Mouse (Mus musculus) liver, embryonic 16.5 days (tissue): ENCODE data around the gene Med16. TPM values are rescaled to one million over a fixed set of nuclear protein-coding genes. Genes with fewer than 3 reads are reported as not detected.
A peak's percentile ranks its signal among the peaks of the same experiment; 100 is the strongest.

Experiments
- ATAC-seq: fragments of 200-750 bp; cut with Nextera tagmentation; 2 replicates; pipeline ENCODE4 v1.8.0; 2017; ENCODE audit warnings: low read depth, mild to moderate bottlenecking, moderate number of reproducible peaks, moderate library complexity
- H3K27ac ChIP-seq: fragments of 300-500 bp; sonication (generic); 2 replicates; pipeline ENCODE4 v1.5.1; 2014; ENCODE audit warnings: mild to moderate bottlenecking, low read length
- H3K27me3 ChIP-seq: fragments of 300-500 bp; sonication (generic); 2 replicates; pipeline ENCODE4 v1.6.1; 2014; ENCODE audit warnings: low read depth, low read length, mixed read lengths; ENCODE audit not compliant: control insufficient read depth, insufficient read depth
- H3K36me3 ChIP-seq: fragments of 300-500 bp; sonication (generic); 2 replicates; pipeline ENCODE4 v1.6.1; 2014; ENCODE audit warnings: mild to moderate bottlenecking; ENCODE audit not compliant: control insufficient read depth, insufficient read depth
- H3K4me1 ChIP-seq: fragments of 300-500 bp; sonication (generic); 2 replicates; pipeline ENCODE4 v1.6.1; 2014; ENCODE audit warnings: low read depth, low read length, mixed read lengths; ENCODE audit not compliant: control insufficient read depth
- H3K4me2 ChIP-seq: fragments of 300-500 bp; sonication (generic); 2 replicates; pipeline ENCODE4 v1.6.1; 2014; ENCODE audit warnings: low read depth, low read length, mixed read lengths
- H3K4me3 ChIP-seq: fragments of 300-500 bp; sonication (generic); 2 replicates; pipeline ENCODE4 v1.5.1; 2014; ENCODE audit warnings: low read depth, mild to moderate bottlenecking, low read length
- H3K9ac ChIP-seq: fragments of 300-500 bp; sonication (generic); 2 replicates; pipeline ENCODE4 v1.6.1; 2014; ENCODE audit warnings: low read depth, low read length
- H3K9me3 ChIP-seq: fragments of 300-500 bp; sonication (generic); replicated peaks from 2 replicates; pipeline ENCODE4 v1.6.1; 2016; ENCODE audit warnings: low read length; ENCODE audit not compliant: control insufficient read depth
- WGBS: fragments of 180-500 bp; shearing (Covaris S2); extraction: QIAGEN DNeasy Blood & Tissue Kit; methylation state at CpG from one replicate; pipeline ENCODE4 v1.1.7; 2014; ENCODE audit not compliant: insufficient replicate concordance; 5-methylcytosine and 5-hydroxymethylcytosine counted together
- polyA plus RNA-seq: library from polyadenylated mRNA; unstranded; fragments of >200 nt; fragmentation: Nextera tagmentation; extraction: Ambion mirVana; gene quantifications from 2 replicates; pipeline ENCODE4 v1.2.1, GENCODE M21; 2015

Med16 gene
- polyA plus RNA-seq, 1 experiment from 2014 or later, result 15.3 TPM

GRCm38 (mm10) chr10:79884446-79884845 lies 24.3 kb downstream of the Med16 start:
- H3K36me3 ChIP-seq, result no peaks in the 10 kb centered on the region
- 30% methylated on average over 4 of the region's 4 CpGs for WGBS
- H3K4me3 ChIP-seq, result no peak overlapping the region
- peaks cover 7% of the 10 kb centered on the region for H3K27me3 ChIP-seq
- H3K9ac ChIP-seq, result no peak overlapping the region
- no peaks in the 10 kb centered on the region for H3K9me3 ChIP-seq
- no peak overlapping the region for H3K27ac ChIP-seq
- H3K4me2 ChIP-seq, result no peak overlapping the region
- ATAC-seq, result peak; percentile 27; the same call in 1 of the 2 replicates
- H3K4me1 ChIP-seq, result peaks cover 26% of the 10 kb centered on the region

GRCm38 (mm10) chr10:79883297-79884084 lies 25.2 kb downstream of the Med16 start:
- Histone ChIP-seq H3K9ac (no peak overlapping the region), H3K4me3 (no peak overlapping the region), H3K4me2 (0 out of 2 replicates have a peak overlapping the region, but pooled peaks have one; percentile 15), H3K36me3 (no peaks in the 10 kb centered on the region), H3K4me1 (peaks cover 30% of the 10 kb centered on the region), H3K9me3 (no peaks in the 10 kb centered on the region), H3K27me3 (peaks cover 7% of the 10 kb centered on the region), H3K27ac (0 out of 2 replicates have a peak overlapping the region, but pooled peaks have one; percentile 36)
- ATAC-seq, result no peak
- 14% methylated on average over 22 of the region's 22 CpGs for WGBS

- Histone ChIP-seq H3K4me2 (peak overlapping the region; percentile 40), H3K27me3 (peaks cover 7% of the 10 kb centered on the region), H3K4me3 (peak overlapping the region; percentile 26), H3K9me3 (no peaks in the 10 kb centered on the region), H3K9ac (no peak overlapping the region), H3K4me1 (peaks cover 43% of the 10 kb centered on the region), H3K36me3 (no peaks in the 10 kb centered on the region), H3K27ac (no peak overlapping the region)
- ATAC-seq, result no peak
- 4% methylated on average over 22 of the region's 22 CpGs for WGBS
Observed at GRCm38 (mm10) chr10:79881981-79882380, 26.7 kb downstream of the Med16 start.

GRCm38 (mm10) chr10:79880721-79881120 lies 28.0 kb downstream of the Med16 start:
- Histone ChIP-seq H3K9ac (no peak overlapping the region), H3K27ac (no peak overlapping the region), H3K27me3 (peaks cover 7% of the 10 kb centered on the region), H3K4me2 (peak overlapping the region; percentile 37), H3K4me3 (peak overlapping the region; percentile 35), H3K9me3 (no peaks in the 10 kb centered on the region), H3K4me1 (peaks cover 44% of the 10 kb centered on the region), H3K36me3 (no peaks in the 10 kb centered on the region)
- ATAC-seq, result peak; percentile 30; the same call in 1 of the 2 replicates
- 8% methylated on average over 9 of the region's 9 CpGs for WGBS

- peaks cover 44% of the 10 kb centered on the region for H3K4me1 ChIP-seq
- WGBS, result 17% methylated on average over 3 of the region's 3 CpGs
- H3K27ac ChIP-seq, result no peak overlapping the region
- no peak overlapping the region for H3K9ac ChIP-seq
- H3K36me3 ChIP-seq, result no peaks in the 10 kb centered on the region
- peak overlapping the region; percentile 35; the same call in 1 of the 2 replicates for H3K4me2 ChIP-seq
- H3K4me3 ChIP-seq, result 0 out of 2 replicates have a peak overlapping the region, but pooled peaks have one; percentile 0
- H3K9me3 ChIP-seq, result no peaks in the 10 kb centered on the region
- peak; percentile 53 for ATAC-seq
- H3K27me3 ChIP-seq, result peaks cover 12% of the 10 kb centered on the region
Observed at GRCm38 (mm10) chr10:79879527-79879926, 29.2 kb downstream of the Med16 start.

- Histone ChIP-seq H3K4me1 (peaks cover 46% of the 10 kb centered on the region), H3K9me3 (no peaks in the 10 kb centered on the region), H3K27me3 (peaks cover 28% of the 10 kb centered on the region), H3K27ac (peak overlapping the region; percentile 49), H3K4me2 (peak overlapping the region; percentile 42), H3K9ac (no peak overlapping the region), H3K4me3 (0 out of 2 replicates have a peak overlapping the region, but pooled peaks have one; percentile 4), H3K36me3 (no peaks in the 10 kb centered on the region)
- ATAC-seq, result peak; percentile 27
- 10% methylated on average over 12 of the region's 12 CpGs for WGBS
Observed at GRCm38 (mm10) chr10:79877757-79878156, 31.0 kb downstream of the Med16 start.

- Histone ChIP-seq H3K9me3 (no peaks in the 10 kb centered on the region), H3K4me2 (peak overlapping the region; percentile 42; the same call in 1 of the 2 replicates), H3K27me3 (peaks cover 23% of the 10 kb centered on the region), H3K4me3 (no peak overlapping the region), H3K9ac (no peak overlapping the region), H3K27ac (peak overlapping the region; percentile 49; the same call in 1 of the 2 replicates), H3K4me1 (peaks cover 44% of the 10 kb centered on the region), H3K36me3 (no peaks in the 10 kb centered on the region)
- whole genome bisulfite sequencing, result 11% methylated on average over 1 of the region's 1 CpGs
- no peak for ATAC-seq
Observed at GRCm38 (mm10) chr10:79877174-79877573, 31.5 kb downstream of the Med16 start.

GRCm38 (mm10) chr10:79874290-79874862 lies 34.3 kb downstream of the Med16 start, which contains the start of the genes Prtn3 and Plppr3:
Prtn3 (plus strand) TSS chr10:79874476.
Plppr3 (minus strand) TSS chr10:79874634.
- Histone ChIP-seq H3K4me2 (peak within 1 kb of the TSS; percentile 75), H3K36me3 (no peaks in the 10 kb centered on the region), H3K4me1 (peaks cover 21% of the 10 kb centered on the region), H3K9ac (peak within 1 kb of the TSS; percentile 47), H3K27me3 (peaks cover 23% of the 10 kb centered on the region), H3K9me3 (no peaks in the 10 kb centered on the region), H3K4me3 (peak within 1 kb of the TSS; percentile 60), H3K27ac (no peak within 1 kb of the TSS)
- 1% methylated on average over 53 of the region's 57 CpGs for WGBS
- no peak for ATAC-seq
